Mouse (Mus musculus) embryo, embryonic 10.5 days (tissue): ENCODE measurements around the gene Cd200r4.

Experiments used
- DNase-seq: peaks from one replicate; pipeline ENCODE4 v3.0.0-alpha.2; 2015; ENCODE audit warnings: low spot score

The Cd200r4 gene

GRCm38 (mm10) chr16:44876625-44877024 is 65.1 kb downstream of the Cd200r4 start:
- no peak for DNase-seq

- DNase-seq: no peak
These were observed 66.1 kb downstream of the Cd200r4 start for GRCm38 (mm10) chr16:44877595-44877994.
